Mouse (Mus musculus): ENCODE data around the gene Akap13.

- TF ChIP-seq POLR2A (IDR thresholded peaks at IDR 0.05; ENCODE audit: extremely low read depth, insufficient read depth, low read length) (no peak), CTCF (IDR thresholded peaks at IDR 0.05; ENCODE audit: extremely low read depth, insufficient read depth, low read length) (no peak)
Observed at GRCm38 (mm10) chr7:75780812-75781211, 325.5 kb downstream of the Akap13 start.

Data from cortical plate, adult 2 months (tissue).